Mouse (Mus musculus) testis, adult 10 weeks (tissue): ENCODE measurements around the gene Arhgap40. TPM values are rescaled to one million over a fixed set of nuclear protein-coding genes. Genes with fewer than 3 reads are reported as not detected.

Experiments used
- polyA plus RNA-seq: library from polyadenylated mRNA; stranded (reverse); fragments of 350-450 nt; fragmentation: Illumina TruSeq; extraction: RNeasy Lipid Tissue Mini Kit (QIAGEN cat#74804); gene quantifications from one replicate; pipeline ENCODE4 v1.2.3, GENCODE M21; 2014; ENCODE audit warnings: low read depth, low replicate concordance

Arhgap40 gene
- polyA plus RNA-seq: not detected

GRCm38 (mm10) chr2:158512528-158512927, at the start of gene Arhgap40:
TSS of gene Arhgap40 (plus strand) at chr2:158512796.

GRCm38 (mm10) chr2:158501836-158502812, 10.5 kb upstream of the Arhgap40 start, which contains the start of gene Adig:
TSS of gene Adig (plus strand) at chr2:158502612.

Other genes starting within 250 kb of the Arhgap40 start
- 4.3 TPM for gene Lbp, start 206.3 kb upstream of the Arhgap40 start, polyA plus RNA-seq
- gene Snhg11, start 137.2 kb upstream of the Arhgap40 start, polyA plus RNA-seq: 4.5 TPM
- gene Ralgapb, start 102.9 kb upstream of the Arhgap40 start, polyA plus RNA-seq: 39.1 TPM
- 9.5 TPM for gene Adig, start 10.2 kb upstream of the Arhgap40 start, polyA plus RNA-seq
- gene Slc32a1, start 98.0 kb downstream of the Arhgap40 start, polyA plus RNA-seq: not detected
- 0.92 TPM for gene Actr5, start 112.1 kb downstream of the Arhgap40 start, polyA plus RNA-seq
- 1.3 TPM for gene Ppp1r16b, start 152.6 kb downstream of the Arhgap40 start, polyA plus RNA-seq